Mouse (Mus musculus): Measurements from ENCODE around the gene Fkbp5.
"Not testable (repeated sequence)": the region's sequence is repeated elsewhere in the genome, so short reads cannot be mapped to it uniquely, and the experiment has no call there.

The Fkbp5 gene

GRCm38 (mm10) chr17:28421071-28421470 is 96.3 kb downstream of the Fkbp5 start:
- intact Hi-C loops (cut with DNase I) = no loop called here

GRCm38 (mm10) chr17:28420229-28421051 is 96.9 kb downstream of the Fkbp5 start:
- intact Hi-C loops (cut with DNase I) = no loop called here

- intact Hi-C loops (cut with DNase I) = no loop called here
These were observed 97.7 kb downstream of the Fkbp5 start for GRCm38 (mm10) chr17:28419636-28420035.

- intact Hi-C loops (cut with DNase I) = no loop called here
These were observed 98.4 kb downstream of the Fkbp5 start for GRCm38 (mm10) chr17:28418954-28419353.

GRCm38 (mm10) chr17:28418481-28418880 is 98.8 kb downstream of the Fkbp5 start:
- intact Hi-C loops (cut with DNase I) = not testable (repeated sequence)

GRCm38 (mm10) chr17:28417771-28418170 is 99.6 kb downstream of the Fkbp5 start:
- intact Hi-C loops (cut with DNase I) = no loop called here

- intact Hi-C loops (cut with DNase I) = no loop called here
These were observed 102.1 kb downstream of the Fkbp5 start for GRCm38 (mm10) chr17:28415271-28415670.

- intact Hi-C loops (cut with DNase I) = no loop called here
These were observed 105.9 kb downstream of the Fkbp5 start for GRCm38 (mm10) chr17:28411381-28411960.

GRCm38 (mm10) chr17:28410731-28411130 is 106.6 kb downstream of the Fkbp5 start:
- intact Hi-C loops (cut with DNase I) = no loop called here

- intact Hi-C loops (cut with DNase I) = loop anchor here (5.0 kb wide), 1 partner anchor 34 kb away; no protein-coding TSS in a partner anchor
These were observed 108.9 kb downstream of the Fkbp5 start for GRCm38 (mm10) chr17:28408251-28408918.

GRCm38 (mm10) chr17:28407418-28408250 is 109.7 kb downstream of the Fkbp5 start:
- intact Hi-C loops (cut with DNase I) = loop anchor here (1.0 to 5.0 kb wide), 2 partner anchors 35 to 121 kb away; no protein-coding TSS in a partner anchor

GRCm38 (mm10) chr17:28406471-28406870 is 110.9 kb downstream of the Fkbp5 start:
- intact Hi-C loops (cut with DNase I) = loop anchor here (5.0 kb wide), 1 partner anchor 36 kb away; no protein-coding TSS in a partner anchor

- intact Hi-C loops (cut with DNase I) = loop anchor here (5.0 kb wide), 1 partner anchor 38 kb away; no protein-coding TSS in a partner anchor
These were observed 112.6 kb downstream of the Fkbp5 start for GRCm38 (mm10) chr17:28404745-28405144.

GRCm38 (mm10) chr17:28404301-28404700 is 113.0 kb downstream of the Fkbp5 start:
- intact Hi-C loops (cut with DNase I) = no loop called here

- intact Hi-C loops (cut with DNase I) = no loop called here
These were observed 122.3 kb downstream of the Fkbp5 start for GRCm38 (mm10) chr17:28394994-28395393.

- intact Hi-C loops (cut with DNase I) = no loop called here
These were observed 123.1 kb downstream of the Fkbp5 start for GRCm38 (mm10) chr17:28394051-28394765.

- intact Hi-C loops (cut with DNase I) = no loop called here
These were observed 125.5 kb downstream of the Fkbp5 start for GRCm38 (mm10) chr17:28391568-28392432.

GRCm38 (mm10) chr17:28388534-28388933 is 128.8 kb downstream of the Fkbp5 start:
- intact Hi-C loops (cut with DNase I) = loop anchor here (5.0 kb wide), 1 partner anchor 139 kb away; no protein-coding TSS in a partner anchor

All from adrenal gland (tissue).